Mouse (Mus musculus): Measurements from ENCODE around the gene Galnt7.

- TF ChIP-seq EP300 (IDR thresholded peaks at IDR 0.05; ENCODE audit: insufficient read depth, low read depth, low read length) (no peak), POLR2A (IDR thresholded peaks at IDR 0.05; ENCODE audit: insufficient read depth, low read length) (no peak), CTCF (IDR thresholded peaks at IDR 0.05; ENCODE audit: low read depth, low read length) (no peak)
These were observed 41.3 kb downstream of the Galnt7 start for GRCm38 (mm10) chr8:57611419-57611977.

Measured in ES-Bruce4 (cell line).